Mouse (Mus musculus): Measurements from ENCODE around the gene Faf1. TPM values are rescaled to one million over a fixed set of nuclear protein-coding genes. Genes with fewer than 3 reads are reported as not detected.
"Not testable (repeated sequence)": the region's sequence is repeated elsewhere in the genome, so short reads cannot be mapped to it uniquely, and the experiment has no call there.

Gene Faf1
- polyA plus RNA-seq, 1 experiment: 17.9 TPM

DNA sequence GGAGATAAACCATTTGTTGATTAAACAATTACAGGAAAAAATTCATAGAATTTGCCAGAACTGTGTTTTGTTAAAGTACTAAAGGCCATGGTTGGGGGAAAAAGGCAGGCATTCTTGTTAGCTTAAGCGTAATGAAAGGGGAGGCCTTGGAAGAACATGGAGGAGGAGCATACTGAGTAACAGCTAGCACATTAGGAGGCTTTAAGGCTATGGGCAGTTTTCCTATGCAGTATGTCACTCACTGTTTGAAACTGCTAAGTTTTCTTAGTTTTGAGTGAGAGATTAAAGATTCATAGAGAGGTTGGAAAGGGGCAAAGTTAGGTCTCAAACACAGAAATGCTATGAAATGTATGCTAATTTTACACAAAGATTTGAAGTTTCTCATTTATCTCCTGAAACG, 2.3 kb upstream of the Faf1 start:
- TF ChIP-seq POLR2A (IDR thresholded peaks at IDR 0.05; ENCODE audit: control insufficient read depth, low read depth, low read length): no peak
- Histone ChIP-seq H3K4me3 (ENCODE audit: control insufficient read depth, low read depth, low read length) (no peak overlapping the region), H3K27ac (ENCODE audit: control insufficient read depth, insufficient read depth, low read depth, low read length) (no peak overlapping the region), H3K27me3 (ENCODE audit: control insufficient read depth, insufficient read depth, low read length) (no peaks in the 10 kb centered on the region), H3K36me3 (ENCODE audit: control insufficient read depth, insufficient read depth, low read length) (no peaks in the 10 kb centered on the region), H3K4me1 (ENCODE audit: control insufficient read depth, insufficient read depth, low read length) (peaks cover 2% of the 10 kb centered on the region; the same call in 1 of the 2 replicates)

DNA sequence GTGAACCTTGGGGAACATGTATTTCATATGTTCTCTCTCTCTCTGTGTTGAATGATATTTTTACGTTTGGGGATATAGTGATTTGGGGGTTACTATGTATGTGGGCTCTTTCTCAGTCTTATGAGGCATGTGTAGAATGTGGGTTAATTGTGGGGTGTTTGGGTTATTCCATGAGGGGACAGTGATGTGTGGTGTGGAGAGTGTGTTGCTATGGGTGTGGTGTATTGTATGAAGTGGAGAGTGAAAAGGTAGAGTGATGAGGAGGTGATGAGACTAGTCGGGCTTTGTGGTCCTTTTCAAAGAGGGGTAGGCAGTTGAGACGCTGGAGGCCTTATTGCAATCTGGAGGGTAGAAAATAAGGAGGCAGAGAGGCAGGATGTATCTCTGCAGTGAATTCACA, 833 bp downstream of the Faf1 start:
- Histone ChIP-seq H3K27me3 (ENCODE audit: control insufficient read depth, insufficient read depth, low read length) (no peaks in the 10 kb centered on the region), H3K27ac (ENCODE audit: control insufficient read depth, insufficient read depth, low read depth, low read length) (peak overlapping the region; percentile 98; the same call in 1 of the 2 replicates), H3K36me3 (ENCODE audit: control insufficient read depth, insufficient read depth, low read length) (no peaks in the 10 kb centered on the region), H3K4me3 (ENCODE audit: control insufficient read depth, low read depth, low read length) (peak overlapping the region; percentile 95), H3K4me1 (ENCODE audit: control insufficient read depth, insufficient read depth, low read length) (peaks cover 2% of the 10 kb centered on the region; the same call in 1 of the 2 replicates)
- TF ChIP-seq CTCF (IDR thresholded peaks at IDR 0.05; ENCODE audit: control insufficient read depth, insufficient read depth, insufficient replicate concordance, low read depth, low read length) (no peak), POLR2A (IDR thresholded peaks at IDR 0.05; ENCODE audit: control insufficient read depth, low read depth, low read length) (no peak)

DNA sequence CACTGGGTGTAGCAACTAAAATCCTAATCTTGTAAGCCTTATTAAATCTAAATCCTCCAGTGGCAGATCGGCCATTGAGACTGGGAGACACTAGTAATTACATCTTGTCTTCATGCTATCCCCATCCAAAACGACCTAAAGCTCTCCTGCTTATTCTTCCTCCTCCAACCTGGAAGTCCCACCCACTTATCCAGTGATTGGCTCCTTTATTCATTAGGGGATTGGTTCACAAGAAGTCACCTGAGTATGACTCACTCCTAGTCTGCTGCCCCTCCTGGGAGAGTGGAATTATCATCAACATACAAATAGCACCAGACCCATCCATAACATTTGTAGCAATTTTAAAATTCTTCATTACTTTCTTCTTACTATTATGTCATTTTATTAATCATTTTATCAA, 7.2 kb downstream of the Faf1 start:
- H3K27ac ChIP-seq (ENCODE audit: control insufficient read depth, insufficient read depth, low read depth, low read length): no peak overlapping the region
- no peak overlapping the region for H3K4me3 ChIP-seq (ENCODE audit: control insufficient read depth, low read depth, low read length)
- H3K27me3 ChIP-seq (ENCODE audit: control insufficient read depth, insufficient read depth, low read length): no peaks in the 10 kb centered on the region
- H3K4me1 ChIP-seq (ENCODE audit: control insufficient read depth, insufficient read depth, low read length): no peaks in the 10 kb centered on the region
- no peak for TF ChIP-seq CTCF (IDR thresholded peaks at IDR 0.05; ENCODE audit: control insufficient read depth, insufficient read depth, insufficient replicate concordance, low read depth, low read length)
- TF ChIP-seq POLR2A (IDR thresholded peaks at IDR 0.05; ENCODE audit: control insufficient read depth, low read depth, low read length): no peak
- no peaks in the 10 kb centered on the region for H3K36me3 ChIP-seq (ENCODE audit: control insufficient read depth, insufficient read depth, low read length)

DNA sequence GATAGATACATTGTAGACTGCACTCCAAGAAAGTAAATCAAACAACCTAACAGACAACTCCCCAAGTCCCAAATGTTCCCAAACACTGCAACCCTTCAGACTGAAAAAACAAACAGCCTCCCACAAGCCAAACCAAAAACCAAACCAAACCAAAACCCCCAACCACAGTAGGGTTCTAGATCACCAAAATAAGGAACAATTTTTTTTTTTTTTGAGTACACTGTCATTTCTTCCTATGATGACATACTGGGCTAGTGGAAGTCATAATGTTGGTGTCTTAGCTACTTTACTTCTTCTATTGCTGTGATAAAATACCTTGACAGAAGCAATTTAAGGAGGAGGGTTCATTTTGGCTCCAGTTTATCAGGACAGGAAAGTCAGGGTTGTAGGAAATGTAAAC, 16.3 kb downstream of the Faf1 start:
- no peak for TF ChIP-seq POLR2A (IDR thresholded peaks at IDR 0.05; ENCODE audit: control insufficient read depth, low read depth, low read length)
- no peak for TF ChIP-seq CTCF (IDR thresholded peaks at IDR 0.05; ENCODE audit: control insufficient read depth, insufficient read depth, insufficient replicate concordance, low read depth, low read length)
- Histone ChIP-seq H3K27ac (ENCODE audit: control insufficient read depth, insufficient read depth, low read depth, low read length) (no peak overlapping the region), H3K36me3 (ENCODE audit: control insufficient read depth, insufficient read depth, low read length) (no peaks in the 10 kb centered on the region), H3K4me3 (ENCODE audit: control insufficient read depth, low read depth, low read length) (no peak overlapping the region), H3K4me1 (ENCODE audit: control insufficient read depth, insufficient read depth, low read length) (no peaks in the 10 kb centered on the region), H3K27me3 (ENCODE audit: control insufficient read depth, insufficient read depth, low read length) (no peaks in the 10 kb centered on the region)

DNA sequence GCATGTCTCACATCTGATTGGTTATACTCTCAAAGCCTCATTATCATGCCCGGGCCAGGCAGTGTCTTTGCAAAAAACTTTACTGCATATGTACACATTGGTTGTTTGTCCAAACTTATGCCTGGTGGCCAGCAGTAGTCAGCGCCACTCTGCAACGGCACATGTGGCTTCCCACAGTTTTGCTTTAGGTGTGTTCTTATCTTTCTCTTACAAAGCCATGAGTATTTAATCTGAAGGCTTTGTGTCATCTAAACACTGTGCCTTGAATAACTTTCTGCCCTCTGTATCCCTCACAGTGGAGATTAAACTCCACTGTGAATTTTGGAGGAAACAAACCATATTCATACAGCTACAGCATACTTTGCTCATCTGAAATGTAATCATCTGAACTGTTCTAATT, 24.3 kb downstream of the Faf1 start:
- H3K27ac ChIP-seq (ENCODE audit: control insufficient read depth, insufficient read depth, low read depth, low read length); H3K36me3 ChIP-seq (ENCODE audit: control insufficient read depth, insufficient read depth, low read length); H3K27me3 ChIP-seq (ENCODE audit: control insufficient read depth, insufficient read depth, low read length); H3K4me1 ChIP-seq (ENCODE audit: control insufficient read depth, insufficient read depth, low read length); H3K4me3 ChIP-seq (ENCODE audit: control insufficient read depth, low read depth, low read length): not testable (repeated sequence)

DNA sequence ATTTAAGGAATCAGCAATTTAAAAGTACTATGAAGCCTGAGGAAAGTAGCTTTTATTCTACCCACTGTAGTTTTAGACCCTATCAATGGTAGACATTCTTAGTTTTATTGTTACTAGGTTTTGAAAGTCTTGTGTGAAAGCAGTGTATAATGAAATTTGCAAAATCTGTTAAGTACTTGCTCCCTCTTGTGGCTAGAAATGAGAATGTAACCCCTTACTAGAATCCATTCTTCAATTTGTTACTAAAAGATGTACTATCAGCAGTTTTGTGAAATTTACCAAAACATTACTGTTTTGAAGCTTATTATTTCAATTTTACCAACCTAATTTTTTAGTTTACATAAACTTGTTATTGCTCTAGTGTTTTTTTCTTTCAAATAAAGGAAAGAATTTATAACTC, 27.2 kb downstream of the Faf1 start:
- Histone ChIP-seq H3K4me3 (ENCODE audit: control insufficient read depth, low read depth, low read length) (no peak overlapping the region), H3K27me3 (ENCODE audit: control insufficient read depth, insufficient read depth, low read length) (no peaks in the 10 kb centered on the region), H3K36me3 (ENCODE audit: control insufficient read depth, insufficient read depth, low read length) (no peaks in the 10 kb centered on the region), H3K4me1 (ENCODE audit: control insufficient read depth, insufficient read depth, low read length) (no peaks in the 10 kb centered on the region), H3K27ac (ENCODE audit: control insufficient read depth, insufficient read depth, low read depth, low read length) (no peak overlapping the region)
- no peak for TF ChIP-seq CTCF (IDR thresholded peaks at IDR 0.05; ENCODE audit: control insufficient read depth, insufficient read depth, insufficient replicate concordance, low read depth, low read length)
- TF ChIP-seq POLR2A (IDR thresholded peaks at IDR 0.05; ENCODE audit: control insufficient read depth, low read depth, low read length): no peak

DNA sequence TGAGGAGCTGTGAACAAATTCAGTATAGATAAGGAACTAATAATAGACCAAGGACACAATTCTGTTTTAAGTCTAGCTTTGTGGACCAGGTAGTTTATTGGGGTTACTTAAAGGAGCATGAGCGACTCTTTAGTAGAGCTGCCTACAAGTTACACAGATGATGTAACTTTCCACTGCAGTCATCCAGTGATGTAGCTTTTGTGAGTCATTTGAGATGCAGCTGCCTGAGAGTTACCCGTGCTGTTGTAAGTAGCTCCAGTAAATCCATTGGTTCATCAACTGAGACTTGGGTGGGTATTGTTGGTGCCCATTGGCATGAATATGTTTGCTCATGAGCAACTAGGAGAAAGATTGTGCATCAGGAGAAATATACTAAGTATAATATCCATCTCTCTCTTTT, 29.0 kb downstream of the Faf1 start:
- H3K36me3 ChIP-seq (ENCODE audit: control insufficient read depth, insufficient read depth, low read length): no peaks in the 10 kb centered on the region
- no peak overlapping the region for H3K27ac ChIP-seq (ENCODE audit: control insufficient read depth, insufficient read depth, low read depth, low read length)
- TF ChIP-seq POLR2A (IDR thresholded peaks at IDR 0.05; ENCODE audit: control insufficient read depth, low read depth, low read length): no peak
- no peak for TF ChIP-seq CTCF (IDR thresholded peaks at IDR 0.05; ENCODE audit: control insufficient read depth, insufficient read depth, insufficient replicate concordance, low read depth, low read length)
- no peak overlapping the region for H3K4me3 ChIP-seq (ENCODE audit: control insufficient read depth, low read depth, low read length)
- H3K4me1 ChIP-seq (ENCODE audit: control insufficient read depth, insufficient read depth, low read length): no peaks in the 10 kb centered on the region
- H3K27me3 ChIP-seq (ENCODE audit: control insufficient read depth, insufficient read depth, low read length): no peaks in the 10 kb centered on the region

DNA sequence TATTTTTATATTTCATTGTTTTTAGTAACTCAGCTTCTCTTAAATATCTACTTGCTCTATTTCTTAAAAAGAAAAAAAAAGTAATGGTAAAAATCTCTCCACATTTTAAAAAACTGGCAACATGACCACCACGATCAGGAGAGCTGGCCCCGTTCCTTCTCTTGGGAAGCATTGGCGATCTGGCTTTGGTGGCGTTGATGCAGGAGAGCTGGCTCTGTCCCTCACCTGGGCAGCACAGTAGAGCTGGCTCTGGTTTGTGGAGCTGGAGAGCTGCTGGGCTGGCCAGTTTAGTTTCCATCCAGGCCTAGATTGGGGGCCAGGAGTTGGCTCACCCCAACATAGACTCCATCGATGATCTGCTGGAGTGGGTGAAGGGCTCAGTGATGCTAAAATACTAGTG, 42.9 kb downstream of the Faf1 start:
- H3K4me3 ChIP-seq (ENCODE audit: control insufficient read depth, low read depth, low read length): no peak overlapping the region
- no peaks in the 10 kb centered on the region for H3K4me1 ChIP-seq (ENCODE audit: control insufficient read depth, insufficient read depth, low read length)
- TF ChIP-seq CTCF (IDR thresholded peaks at IDR 0.05; ENCODE audit: control insufficient read depth, insufficient read depth, insufficient replicate concordance, low read depth, low read length) (no peak), POLR2A (IDR thresholded peaks at IDR 0.05; ENCODE audit: control insufficient read depth, low read depth, low read length) (no peak)
- H3K36me3 ChIP-seq (ENCODE audit: control insufficient read depth, insufficient read depth, low read length): no peaks in the 10 kb centered on the region; the same call in 1 of the 2 replicates
- H3K27ac ChIP-seq (ENCODE audit: control insufficient read depth, insufficient read depth, low read depth, low read length): no peak overlapping the region
- no peaks in the 10 kb centered on the region for H3K27me3 ChIP-seq (ENCODE audit: control insufficient read depth, insufficient read depth, low read length)
